Mouse (Mus musculus): ENCODE measurements around the gene Gm49373. TPM values are rescaled to one million over a fixed set of nuclear protein-coding genes. Genes with fewer than 3 reads are reported as not detected.

Gene Gm49373
- total and polyA plus RNA-seq, 3 experiments, result 0.60 to 1.5 (median 0.85) TPM

- Histone ChIP-seq H3K4me3 (replicated peaks in 1 of 3; ENCODE audit: low read depth in 2 of 3, low read length in 2 of 3, poor library complexity in 1 of 3) (no peak overlapping the region), H3K4me1 (ENCODE audit: control insufficient read depth in 1 of 2, insufficient read depth in 2 of 2) (0 out of 4 replicates have a peak, but pooled peaks cover 0 to 5% of the 10 kb centered on the region in 2 experiments), H3K36me3 (replicated peaks in 1 of 2; ENCODE audit: control insufficient read depth in 1 of 2, insufficient read depth in 1 of 2, low read length in 1 of 2) (peaks cover 77 to 81% of the 10 kb centered on the region in 2 experiments), H3K79me2 (replicated peaks; ENCODE audit: control insufficient read depth, extremely low read depth, insufficient read depth, poor library complexity, severe bottlenecking) (no peaks in the 10 kb centered on the region), H3K4me2 (ENCODE audit: insufficient read depth, low read depth, poor library complexity, severe bottlenecking) (no peak overlapping the region), H3K27me3 (replicated peaks) (no peaks in the 10 kb centered on the region), H3K9me3 (replicated peaks; ENCODE audit: low read length) (no peaks in the 10 kb centered on the region), H3K9ac (ENCODE audit: insufficient read depth, low read depth) (no peak overlapping the region), H3K27ac (ENCODE audit: insufficient read depth, low read depth) (no peak overlapping the region)
- no peak for TF ChIP-seq USF2 (conservative IDR thresholded peaks at IDR 0.05; ENCODE audit: low read depth, low read length)
- TF ChIP-seq ZNF384 (IDR thresholded peaks at IDR 0.05; ENCODE audit: low read depth, low read length), result no peak
- no peak for TF ChIP-seq GABPA (IDR thresholded peaks at IDR 0.05; ENCODE audit: insufficient replicate concordance, low read depth, low read length)
- no peak for TF ChIP-seq CHD2 (IDR thresholded peaks at IDR 0.05; ENCODE audit: low read length)
- no peak for TF ChIP-seq POLR2AphosphoS2 (IDR thresholded peaks at IDR 0.05; ENCODE audit: low read depth, low read length)
- no peak for TF ChIP-seq NRF1 (IDR thresholded peaks at IDR 0.05; ENCODE audit: low read depth, low read length)
- no peak for TF ChIP-seq CHD1 (IDR thresholded peaks at IDR 0.05; ENCODE audit: low read depth, low read length)
- TF ChIP-seq RAD21 (IDR thresholded peaks at IDR 0.05; ENCODE audit: low read depth, low read length), result no peak
- TF ChIP-seq IRF4 (IDR thresholded peaks at IDR 0.05; ENCODE audit: low read depth, low read length), result no peak
- DNase-seq (ENCODE audit: extremely low read depth), result no peak
- in situ Hi-C loops (cut with MboI; ENCODE audit: low pct_ligation_motif_present, low pct_unique_long_range_greater_than_20kb, low sequenced_read_pairs), result no loop called here
- dilution Hi-C loops (cut with MboI; ENCODE audit: extremely low pct_ligation_motif_present, extremely low pct_unique_long_range_greater_than_20kb, low sequenced_read_pairs), result no loop called here
Observed at GRCm38 (mm10) chr9:21115105-21115504, 42.2 kb upstream of the Gm49373 start.

- Histone ChIP-seq H3K9me3 (replicated peaks; ENCODE audit: low read length) (no peaks in the 10 kb centered on the region), H3K79me2 (replicated peaks; ENCODE audit: control insufficient read depth, extremely low read depth, insufficient read depth, poor library complexity, severe bottlenecking) (no peaks in the 10 kb centered on the region), H3K4me2 (ENCODE audit: insufficient read depth, low read depth, poor library complexity, severe bottlenecking) (no peak overlapping the region), H3K36me3 (replicated peaks in 1 of 2; ENCODE audit: control insufficient read depth in 1 of 2, insufficient read depth in 1 of 2, low read length in 1 of 2) (peaks cover 77 to 84% of the 10 kb centered on the region in 2 experiments), H3K27ac (ENCODE audit: insufficient read depth, low read depth) (no peak overlapping the region), H3K4me1 (ENCODE audit: control insufficient read depth in 1 of 2, insufficient read depth in 2 of 2) (0 out of 4 replicates have a peak, but pooled peaks cover 0 to 5% of the 10 kb centered on the region in 2 experiments), H3K9ac (ENCODE audit: insufficient read depth, low read depth) (no peak overlapping the region), H3K4me3 (replicated peaks in 1 of 3; ENCODE audit: low read depth in 2 of 3, low read length in 2 of 3, poor library complexity in 1 of 3) (no peak overlapping the region), H3K27me3 (replicated peaks) (no peaks in the 10 kb centered on the region)
- TF ChIP-seq MYC (IDR thresholded peaks at IDR 0.05; ENCODE audit: low read depth, low read length) (no peak), GABPA (IDR thresholded peaks at IDR 0.05; ENCODE audit: insufficient replicate concordance, low read depth, low read length) (no peak), CHD1 (IDR thresholded peaks at IDR 0.05; ENCODE audit: low read depth, low read length) (no peak), NRF1 (IDR thresholded peaks at IDR 0.05; ENCODE audit: low read depth, low read length) (no peak), BHLHE40 (IDR thresholded peaks at IDR 0.05; ENCODE audit: low read depth, low read length) (no peak), ETS1 (conservative IDR thresholded peaks at IDR 0.05; ENCODE audit: low read depth, low read length) (no peak), HCFC1 (IDR thresholded peaks at IDR 0.05; ENCODE audit: low read depth, low read length) (no peak), PAX5 (IDR thresholded peaks at IDR 0.05; ENCODE audit: low read length) (no peak)
- in situ Hi-C loops (cut with MboI; ENCODE audit: low pct_ligation_motif_present, low pct_unique_long_range_greater_than_20kb, low sequenced_read_pairs), result no loop called here
- dilution Hi-C loops (cut with MboI; ENCODE audit: extremely low pct_ligation_motif_present, extremely low pct_unique_long_range_greater_than_20kb, low sequenced_read_pairs), result no loop called here
- DNase-seq (ENCODE audit: extremely low read depth), result no peak
Observed at GRCm38 (mm10) chr9:21114190-21114589, 41.3 kb upstream of the Gm49373 start.

Measured in CH12.LX (cell line).